Mouse (Mus musculus) ES-Bruce4 (cell line): ENCODE results near the gene Mcrip1.
"Not testable (repeated sequence)": the region's sequence is repeated elsewhere in the genome, so short reads cannot be mapped to it uniquely, and the experiment has no call there.

Source experiments
- CTCF ChIP-seq: IDR thresholded peaks from one replicate; pipeline ENCODE4 v1.8.1; 2011; ENCODE audit warnings: low read depth, low read length
- POLR2A ChIP-seq: IDR thresholded peaks from one replicate; pipeline ENCODE4 v1.8.1; 2011; ENCODE audit warnings: low read length; ENCODE audit not compliant: insufficient read depth

DNA sequence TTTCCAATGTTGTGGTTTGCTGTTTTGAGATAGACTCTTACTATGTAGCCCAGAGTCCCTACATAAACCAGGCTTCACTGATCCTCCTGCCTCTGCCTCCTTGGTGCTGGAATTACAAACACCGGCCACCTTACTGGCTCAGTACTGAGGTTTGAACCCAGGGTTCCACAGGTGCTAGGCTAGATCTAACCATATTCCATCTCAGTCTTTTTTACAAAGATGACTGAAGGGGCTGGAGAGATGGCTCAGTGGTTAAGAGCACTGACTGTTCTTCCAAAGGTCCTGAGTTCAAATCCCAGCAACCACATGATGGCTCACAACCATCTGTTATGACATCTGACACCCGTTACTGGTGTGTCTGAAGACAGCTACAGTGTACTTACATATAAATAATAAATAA is 35.3 kb downstream of the Mcrip1 start:
- not testable (repeated sequence) for TF ChIP-seq CTCF, POLR2A
